Mouse (Mus musculus) left cerebral cortex, postnatal 25 days (tissue): Measurements from ENCODE around the gene Taf12. TPM values are rescaled to one million over a fixed set of nuclear protein-coding genes. Genes with fewer than 3 reads are reported as not detected.

Source experiments
- DNase-seq, 2 experiments: peaks; one replicate each; pipeline ENCODE4 v3.0.0; 2022; ENCODE audit warnings: low spot score in 2 of 2, mixed read lengths in 1 of 2
- intact Hi-C: fragments of 180-260 bp; cut with DNase I; formaldehyde crosslinking; loops from one replicate; pipeline ENCODE4 v1.15.1; 2025
- total RNA-seq, 2 experiments: library from RNA; stranded (reverse); gene quantifications; 2 replicates each; pipeline ENCODE4 v1.2.3; 2021

Taf12 gene
- total RNA-seq: 10 to 100 TPM; 19.2 to 22.5 TPM

GRCm38 (mm10) chr4:132274156-132274862 lies at the start of gene Taf12:
Gene Taf12, plus strand, starts transcription at chr4:132274375.
- peak; percentile 94 to 96 for DNase-seq
- intact Hi-C loops: loop anchor here (5.0 kb wide), 2 partner anchors 62 to 648 kb away; partner anchors contain the start of genes Fam76a and Ythdf2

GRCm38 (mm10) chr4:132230422-132230821 lies 43.8 kb upstream of the Taf12 start:
- no peak for DNase-seq
- intact Hi-C loops: no loop called here

GRCm38 (mm10) chr4:132234710-132235109 lies 39.5 kb upstream of the Taf12 start:
- intact Hi-C loops: no loop called here

GRCm38 (mm10) chr4:132238356-132238755 lies 35.8 kb upstream of the Taf12 start:
- no peak for DNase-seq
- intact Hi-C loops: no loop called here

More at GRCm38 (mm10) chr4:132234710-132235109, 39.5 kb upstream of the Taf12 start:
- no peak for DNase-seq

GRCm38 (mm10) chr4:132240367-132240766 lies 33.8 kb upstream of the Taf12 start:
- no peak for DNase-seq
- intact Hi-C loops: no loop called here

- DNase-seq: no peak
- intact Hi-C loops: no loop called here
These were observed 33.0 kb upstream of the Taf12 start for GRCm38 (mm10) chr4:132241208-132241607.

- DNase-seq: no peak
- intact Hi-C loops: no loop called here
These were observed 28.5 kb upstream of the Taf12 start for GRCm38 (mm10) chr4:132245643-132246042.

- peak in 1 of 2 experiments; percentile 20 for DNase-seq
- intact Hi-C loops: no loop called here
These were observed 26.7 kb upstream of the Taf12 start for GRCm38 (mm10) chr4:132247451-132247997.

- intact Hi-C loops: no loop called here
- DNase-seq: no peak
These were observed 22.6 kb upstream of the Taf12 start for GRCm38 (mm10) chr4:132251596-132251995.

GRCm38 (mm10) chr4:132253128-132253527 lies 21.0 kb upstream of the Taf12 start:
- DNase-seq: no peak
- intact Hi-C loops: no loop called here

- no peak for DNase-seq
- intact Hi-C loops: no loop called here
These were observed 20.6 kb upstream of the Taf12 start for GRCm38 (mm10) chr4:132253622-132254021.

GRCm38 (mm10) chr4:132254986-132255385 lies 19.2 kb upstream of the Taf12 start:
- intact Hi-C loops: no loop called here

GRCm38 (mm10) chr4:132256384-132256783 lies 17.8 kb upstream of the Taf12 start:
- intact Hi-C loops: no loop called here
- DNase-seq: no peak

More at GRCm38 (mm10) chr4:132254986-132255385, 19.2 kb upstream of the Taf12 start:
- no peak for DNase-seq

- no peak for DNase-seq
- intact Hi-C loops: no loop called here
These were observed 14.9 kb upstream of the Taf12 start for GRCm38 (mm10) chr4:132259248-132259647.

- peak; percentile 16 to 40 for DNase-seq
- intact Hi-C loops: no loop called here
These were observed 13.5 kb upstream of the Taf12 start for GRCm38 (mm10) chr4:132260404-132261379.

- intact Hi-C loops: no loop called here
- peak; percentile 71 to 74 for DNase-seq
These were observed 12.4 kb upstream of the Taf12 start, which contains the start of gene Gmeb1 for GRCm38 (mm10) chr4:132261514-132262357. Gene Gmeb1, minus strand, starts transcription at chr4:132261602.

GRCm38 (mm10) chr4:132262358-132262616 lies 11.9 kb upstream of the Taf12 start:
- intact Hi-C loops: no loop called here
- DNase-seq: no peak

- intact Hi-C loops: no loop called here
- no peak for DNase-seq
These were observed 10.9 kb upstream of the Taf12 start for GRCm38 (mm10) chr4:132263313-132263712.

- intact Hi-C loops: no loop called here
- DNase-seq: peak in 1 of 2 experiments; percentile 71
These were observed 7.3 kb upstream of the Taf12 start for GRCm38 (mm10) chr4:132266835-132267349.
